Mouse (Mus musculus): Measurements from ENCODE around the gene Pkig.
"Not testable (repeated sequence)": the region's sequence is repeated elsewhere in the genome, so short reads cannot be mapped to it uniquely, and the experiment has no call there.

Gene Pkig

DNA sequence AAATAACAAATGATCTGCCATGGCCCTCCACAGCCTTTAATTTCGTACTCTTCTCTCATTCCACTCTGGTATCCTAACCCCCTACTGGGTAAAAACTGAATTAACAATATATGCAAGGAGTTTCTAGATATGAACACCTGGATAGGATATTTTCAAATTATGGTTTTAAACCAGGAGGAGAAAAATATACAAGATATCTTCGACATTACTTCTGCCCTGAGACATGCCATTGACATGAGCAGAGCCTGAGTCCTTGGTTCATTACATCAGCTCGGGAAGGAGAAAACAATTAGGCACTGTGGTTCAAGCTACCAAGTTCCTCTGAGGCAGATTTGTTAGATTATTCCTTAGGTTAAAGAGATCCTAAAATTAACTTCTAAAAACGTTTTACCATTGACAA lies 14.1 kb upstream of the Pkig start:
- DNase-seq = no peak

DNA sequence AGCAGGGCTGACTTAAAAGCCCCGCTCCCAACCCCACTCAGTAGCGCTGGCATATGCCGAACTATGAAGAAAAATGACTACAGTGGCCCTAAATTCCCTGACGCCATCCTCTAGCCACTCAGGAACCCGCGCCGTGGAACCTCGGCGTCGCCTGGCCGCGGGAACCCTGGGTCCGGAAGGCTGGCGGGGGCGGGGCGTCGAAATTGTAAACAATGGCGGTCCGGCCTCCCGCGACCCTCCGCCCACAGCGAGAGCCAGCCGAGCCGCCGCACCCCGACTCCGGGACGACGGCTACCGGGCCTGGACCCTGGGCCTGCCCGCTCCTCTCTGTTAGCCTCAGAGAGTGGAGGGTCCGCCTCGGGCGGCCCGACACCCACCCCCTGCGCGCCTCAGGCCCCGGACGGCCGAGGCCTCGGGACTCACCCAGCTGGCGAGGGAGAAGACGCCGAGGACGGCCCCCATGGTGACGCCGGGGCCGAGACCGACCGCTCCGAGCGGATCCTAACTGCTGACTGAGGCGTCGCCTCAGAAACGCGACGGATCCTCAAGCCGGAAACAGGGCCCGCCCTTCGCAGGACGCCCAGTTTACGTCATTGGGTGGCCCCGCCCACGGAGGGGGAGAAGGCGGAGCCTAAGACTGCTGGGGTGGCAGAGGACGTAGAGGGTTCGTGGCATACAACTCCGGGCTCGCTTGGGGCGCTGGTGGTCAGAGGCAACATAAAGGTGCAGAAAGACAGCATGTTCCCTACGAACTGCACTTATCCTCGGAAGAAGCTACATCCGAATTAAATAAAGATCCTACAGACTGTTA lies 13.4 kb upstream of the Pkig start, which contains the start of gene Serinc3:
Serinc3 (minus strand) TSS at position 557 of the 811 bp plus-strand sequence.
- peak; percentile 100 for DNase-seq

DNA sequence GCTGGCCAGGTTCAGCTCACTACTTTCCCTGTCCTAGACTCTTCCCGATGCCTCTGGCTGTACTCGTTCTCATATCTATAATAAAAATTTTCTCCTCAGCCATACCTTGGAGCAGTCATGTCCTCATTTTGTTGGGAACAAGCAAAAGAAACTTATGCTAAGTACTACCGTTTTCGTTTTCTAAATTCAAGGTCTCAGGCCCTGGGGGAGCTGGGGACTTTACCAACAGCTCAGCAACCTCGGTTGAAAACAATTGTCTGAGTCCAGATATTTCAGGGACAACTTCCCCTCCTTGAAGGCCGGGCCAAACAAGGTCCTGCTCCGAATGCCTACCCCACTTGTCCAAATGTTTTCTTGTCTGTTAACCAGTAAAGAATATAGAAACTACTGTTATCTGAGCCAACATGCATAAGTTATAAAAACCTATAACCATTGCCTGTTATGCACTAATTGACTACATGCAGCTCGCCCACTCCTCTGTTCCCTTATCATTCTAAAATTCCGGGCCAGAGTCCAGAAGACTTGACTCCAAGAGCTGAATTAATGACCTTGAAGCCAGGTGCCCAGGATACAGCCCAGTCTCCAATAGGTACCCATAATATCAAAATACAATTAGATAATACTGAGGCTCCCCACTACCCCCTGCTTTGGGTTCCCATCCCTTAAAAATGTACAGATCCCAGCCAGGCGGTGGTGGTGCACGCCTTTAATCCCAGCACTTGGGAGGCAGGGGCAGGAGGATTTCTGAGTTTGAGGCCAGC lies 12.3 kb upstream of the Pkig start:
- DNase-seq = no peak

DNA sequence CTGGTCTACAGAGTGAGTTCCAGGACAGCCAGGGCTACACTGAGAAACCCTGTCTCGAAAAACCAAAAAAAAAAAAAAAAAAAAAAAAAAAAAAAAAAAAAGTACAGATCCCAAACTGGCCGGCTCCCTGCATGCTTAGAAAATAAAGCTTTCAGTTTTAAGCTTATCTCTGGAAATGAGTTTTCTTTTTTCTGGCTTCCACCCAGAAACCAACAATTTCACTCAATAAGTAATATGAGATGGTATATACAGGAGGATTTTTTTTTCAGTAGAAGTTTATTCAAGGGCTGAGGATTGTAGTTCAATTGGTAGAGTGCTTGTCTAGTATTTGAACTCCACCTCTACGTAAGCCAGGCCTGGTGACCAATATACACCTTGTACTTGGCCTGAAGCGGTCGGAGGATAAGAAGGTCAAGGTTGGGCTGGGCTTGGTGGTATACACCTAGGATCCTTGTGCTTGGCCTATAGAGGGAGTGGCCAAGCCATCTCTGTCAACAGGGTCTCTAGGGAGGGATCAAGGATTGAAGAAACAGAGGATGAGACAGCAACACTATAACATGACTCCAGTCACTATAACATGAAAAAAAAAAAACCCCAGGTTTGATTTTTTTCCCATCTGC lies 11.6 kb upstream of the Pkig start:
- no peak for DNase-seq

DNA sequence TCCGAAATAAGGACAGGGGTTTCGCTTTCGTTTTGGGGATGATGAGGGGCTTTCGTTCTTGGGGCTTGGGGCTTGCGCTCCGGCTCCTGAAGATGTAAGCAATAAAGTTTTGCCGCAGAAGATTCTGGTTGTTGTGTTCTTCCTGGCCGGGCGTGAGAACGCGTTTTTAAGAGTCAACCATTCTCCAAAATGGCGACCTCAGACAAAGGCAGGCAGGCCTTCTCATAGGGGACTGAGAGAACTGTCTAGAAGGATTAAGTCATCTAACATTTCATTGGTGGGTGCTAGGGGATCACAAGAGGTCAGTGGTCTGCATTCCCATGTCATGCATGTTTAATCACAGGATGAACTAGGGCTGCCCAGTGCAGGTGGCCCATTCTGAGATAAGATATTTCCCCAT lies 2.5 kb upstream of the Pkig start:
- not testable (repeated sequence) for DNase-seq

DNA sequence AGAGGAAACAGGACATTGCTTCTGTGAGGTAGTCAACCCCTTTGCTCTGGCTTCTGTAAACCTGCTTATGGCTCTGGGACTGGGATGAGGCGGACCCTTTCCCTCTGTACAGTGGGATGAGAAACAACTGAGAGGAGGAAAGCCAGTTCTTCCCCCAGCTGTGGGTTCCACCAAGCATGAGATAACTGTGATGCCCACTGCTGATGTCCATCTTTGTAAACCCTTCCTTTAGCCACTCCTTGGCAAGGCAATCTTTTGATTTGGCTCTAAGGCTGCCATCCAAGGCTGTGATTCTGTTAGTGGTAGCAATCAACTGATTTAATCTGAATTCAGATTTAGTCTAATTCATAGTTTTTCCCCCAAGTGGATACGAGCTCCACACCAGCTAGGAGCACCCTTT lies 700 bp upstream of the Pkig start:
- DNase-seq = no peak

DNA sequence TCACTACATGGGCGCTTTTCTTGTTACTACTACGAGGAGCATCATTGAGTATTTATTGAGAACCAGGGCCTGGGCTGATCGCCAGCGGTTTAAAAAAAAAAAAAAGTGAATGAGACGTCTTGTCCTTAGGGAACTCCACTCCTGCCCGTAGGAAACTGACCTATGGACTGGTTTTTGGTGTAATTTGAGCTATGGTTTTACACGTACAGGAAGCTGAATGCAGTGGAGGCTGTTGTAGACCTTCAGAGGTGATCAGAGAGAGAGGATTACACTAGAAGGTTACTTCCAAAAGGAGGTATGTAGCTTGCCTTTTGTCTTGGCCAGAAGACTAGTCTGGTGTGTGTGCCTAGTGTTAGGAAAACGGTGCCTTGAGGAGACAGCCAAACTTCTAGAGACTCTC lies 755 bp downstream of the Pkig start:
- DNase-seq = no peak

DNA sequence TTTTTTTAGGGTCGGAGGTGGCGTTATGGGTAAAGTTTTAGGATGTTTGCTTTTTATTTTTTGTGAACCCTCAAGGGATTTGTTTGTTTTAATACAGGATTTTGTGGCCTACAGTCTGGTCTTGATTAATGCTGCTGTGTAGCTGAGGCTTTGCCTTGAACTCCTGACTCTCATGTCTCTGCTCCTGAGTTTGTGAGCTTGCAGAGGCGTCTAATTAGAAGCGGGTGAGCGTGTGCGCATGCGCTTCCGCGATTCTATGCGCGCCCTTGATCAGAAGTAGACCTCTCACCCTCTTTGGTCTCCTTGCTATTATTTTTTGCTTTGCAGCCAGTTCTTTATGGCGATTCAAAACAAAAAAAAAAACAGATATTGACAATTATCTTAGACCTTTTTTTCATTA lies 1.2 kb downstream of the Pkig start:
- peak; percentile 47 for DNase-seq

DNA sequence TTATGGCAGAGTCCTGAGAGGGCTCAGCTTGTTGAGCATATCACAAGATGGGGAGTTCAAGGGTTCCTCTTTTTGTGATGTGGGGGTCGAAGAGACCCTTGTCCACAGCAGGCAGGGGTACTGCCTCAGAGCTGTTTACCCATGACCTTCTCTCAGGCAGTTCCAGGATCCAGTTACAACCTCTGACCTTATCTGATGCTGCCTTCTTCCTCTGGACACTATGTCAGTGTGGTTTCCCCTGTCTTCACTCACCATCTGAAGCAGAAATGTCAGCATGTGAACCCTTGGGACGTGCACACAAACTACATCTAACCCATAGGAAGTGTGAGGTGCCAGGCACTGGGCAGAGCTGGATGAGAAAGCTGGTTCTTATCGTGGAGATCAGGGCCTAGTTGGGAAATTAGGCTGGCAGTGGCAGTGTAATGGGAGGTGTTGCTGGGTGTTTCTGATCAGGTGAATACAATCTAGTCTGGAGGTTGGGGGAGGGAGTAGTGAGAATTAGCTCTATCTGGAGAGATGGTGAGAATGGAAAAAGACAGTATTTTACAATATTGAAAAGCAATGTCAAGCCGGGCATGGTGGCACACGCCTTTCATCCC lies 2.0 kb downstream of the Pkig start:
- DNase-seq = no peak

DNA sequence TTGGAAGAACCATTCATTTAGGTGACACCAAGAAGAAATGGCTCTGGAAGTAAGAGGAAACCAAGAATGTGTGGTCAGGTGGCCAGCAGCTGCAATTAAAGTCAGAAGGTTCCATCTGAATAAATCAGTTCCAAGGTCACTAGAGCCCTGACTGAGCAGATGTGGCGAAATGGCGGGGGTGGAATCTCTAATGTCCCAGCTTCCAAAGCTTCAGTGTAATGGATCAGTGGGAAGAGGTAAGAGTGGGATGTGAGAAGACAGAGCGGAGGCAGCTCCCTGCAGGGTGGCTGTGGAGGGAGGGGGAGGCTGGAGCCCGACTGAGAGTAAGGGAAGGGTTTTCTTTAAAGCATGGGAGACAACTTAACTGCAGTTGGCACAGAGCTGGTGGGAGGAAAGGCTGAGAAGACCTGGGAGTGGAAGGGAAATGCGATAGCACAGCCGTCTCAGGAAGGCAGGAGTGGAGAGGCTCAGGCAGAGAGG lies 3.2 kb downstream of the Pkig start:
- no peak for DNase-seq

DNA sequence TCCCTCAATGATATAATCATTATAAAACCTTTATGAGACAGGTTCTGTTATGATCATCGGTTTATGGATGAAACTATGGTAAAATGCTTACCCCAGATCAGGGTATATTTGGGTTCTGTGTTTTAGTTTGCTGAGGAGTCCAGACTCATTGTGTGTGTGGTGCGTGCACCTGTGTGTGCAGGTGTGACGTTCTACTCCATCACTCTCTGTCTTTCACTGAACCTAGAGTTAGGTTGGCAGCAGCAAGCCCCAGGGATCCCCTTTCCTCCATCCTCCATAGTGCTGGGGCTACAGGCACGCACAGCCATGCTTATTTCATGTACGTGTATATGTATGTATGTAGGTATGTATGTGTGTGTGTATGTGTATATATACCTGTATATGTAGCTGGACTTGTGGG lies 3.9 kb downstream of the Pkig start:
- DNase-seq = no peak

DNA sequence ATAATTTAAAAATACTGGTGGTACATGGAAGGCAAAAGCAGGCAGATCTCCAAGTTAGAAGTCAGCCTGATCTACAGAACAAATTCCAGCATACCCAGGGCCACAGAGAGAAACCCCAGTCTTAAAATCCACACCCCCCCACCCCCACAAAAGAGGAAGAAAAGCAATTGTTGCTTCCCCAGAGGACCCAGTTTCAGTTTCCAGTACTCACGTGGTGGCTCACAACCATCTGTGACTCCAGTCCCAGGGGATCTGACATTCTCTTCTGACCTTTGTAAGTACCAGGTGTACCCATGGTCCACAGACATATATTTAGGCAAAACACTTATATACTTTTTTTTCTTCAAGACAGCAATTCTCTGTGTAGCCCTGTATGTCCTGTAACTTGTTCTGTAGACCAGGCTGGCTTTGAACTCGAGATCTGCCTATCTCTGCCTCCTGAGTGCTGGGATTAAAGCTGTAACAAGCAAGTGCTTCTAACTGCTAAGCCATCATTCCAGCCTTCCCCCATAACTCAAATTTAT lies 4.6 kb downstream of the Pkig start:
- no peak for DNase-seq

DNA sequence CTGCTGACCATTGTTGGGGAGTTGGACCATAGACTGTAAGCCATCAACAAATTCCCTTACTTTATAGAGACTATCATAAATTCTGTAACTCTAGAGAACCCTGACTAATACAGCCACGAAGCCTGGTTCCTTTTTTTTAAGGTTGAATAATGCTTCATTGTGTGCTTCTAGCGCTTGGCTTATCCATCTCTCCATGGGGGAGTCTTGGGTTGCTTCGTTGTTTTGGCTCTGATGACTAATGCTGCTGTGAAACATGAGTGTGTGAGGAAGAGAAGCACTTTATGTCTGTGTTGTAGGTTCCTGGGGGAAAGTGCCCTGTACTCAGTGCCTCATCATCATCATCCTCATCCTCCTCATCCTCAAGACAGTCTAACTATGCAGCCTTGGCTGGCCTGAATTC lies 5.7 kb downstream of the Pkig start:
- DNase-seq = no peak

DNA sequence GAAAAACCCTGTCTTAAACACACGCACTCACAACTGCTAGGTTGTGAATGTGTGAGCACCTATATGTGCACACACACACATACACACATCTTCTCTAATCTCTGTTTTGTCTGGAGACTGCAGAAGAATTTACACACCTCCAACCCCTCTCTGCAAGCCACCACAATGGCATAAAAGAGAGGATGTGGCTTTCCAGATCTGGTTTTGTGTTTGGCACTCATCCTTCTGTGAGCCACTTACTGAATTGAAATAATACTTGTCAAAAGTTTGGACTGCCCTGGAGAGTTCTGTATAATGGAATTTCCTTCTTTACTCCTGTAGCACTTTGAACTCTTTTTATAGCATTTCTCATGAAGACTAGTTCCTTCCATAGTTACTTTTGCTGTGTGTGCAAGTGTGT lies 8.9 kb downstream of the Pkig start:
- DNase-seq = no peak

DNA sequence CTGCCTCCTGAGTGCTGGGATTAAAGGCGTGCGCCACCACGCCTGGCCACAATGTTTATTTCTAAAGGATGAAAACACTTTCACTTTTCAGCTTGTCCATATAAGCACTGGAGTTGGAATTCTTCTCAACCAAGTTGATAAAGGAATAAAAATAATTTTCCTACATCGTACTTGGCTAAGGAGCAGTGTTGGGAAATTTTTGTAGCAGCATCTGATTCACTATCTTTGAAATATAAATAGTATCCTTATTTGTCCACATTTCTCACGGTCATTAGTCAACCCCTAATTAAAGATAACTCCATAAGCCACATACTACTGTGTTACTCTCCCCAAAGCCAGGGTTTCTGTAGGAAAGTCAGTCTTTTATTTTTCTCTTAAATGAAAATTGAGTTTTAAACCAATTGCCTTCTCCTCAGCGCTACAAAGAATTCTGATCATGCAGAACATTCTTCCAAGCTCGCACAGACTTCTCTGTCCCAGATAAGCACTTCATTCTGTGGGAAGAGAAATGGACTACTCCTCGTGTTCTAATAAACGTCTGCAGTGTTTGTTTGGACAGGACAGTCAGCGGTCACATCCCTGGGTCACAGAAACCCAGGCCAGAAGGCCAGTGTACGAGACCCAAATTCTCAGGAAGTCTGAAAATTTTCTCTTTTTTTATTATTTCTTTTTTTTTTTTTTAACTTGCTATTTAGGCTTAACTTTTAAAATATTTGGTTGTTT lies 12.8 kb downstream of the Pkig start:
- no peak for DNase-seq

DNA sequence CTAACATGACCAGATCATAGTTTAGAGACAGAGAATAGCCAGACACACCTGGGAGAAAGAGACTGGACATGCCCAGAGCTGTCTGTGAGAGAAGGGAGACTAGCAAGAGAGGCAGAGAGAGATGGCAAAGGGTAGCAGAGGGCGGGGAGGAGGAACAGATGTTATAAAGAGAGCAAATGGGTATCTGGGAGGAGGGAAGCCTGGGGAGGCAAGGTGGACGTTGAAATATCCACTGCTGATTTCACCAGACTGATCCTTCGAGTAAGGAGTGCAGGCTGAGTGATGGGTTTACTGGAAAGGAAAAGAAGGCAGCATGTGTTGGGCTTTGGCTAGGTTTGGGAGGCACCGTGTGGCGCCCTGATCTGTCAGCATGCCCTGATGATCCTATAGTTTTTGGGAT lies 16.2 kb downstream of the Pkig start:
- DNase-seq = no peak

DNA sequence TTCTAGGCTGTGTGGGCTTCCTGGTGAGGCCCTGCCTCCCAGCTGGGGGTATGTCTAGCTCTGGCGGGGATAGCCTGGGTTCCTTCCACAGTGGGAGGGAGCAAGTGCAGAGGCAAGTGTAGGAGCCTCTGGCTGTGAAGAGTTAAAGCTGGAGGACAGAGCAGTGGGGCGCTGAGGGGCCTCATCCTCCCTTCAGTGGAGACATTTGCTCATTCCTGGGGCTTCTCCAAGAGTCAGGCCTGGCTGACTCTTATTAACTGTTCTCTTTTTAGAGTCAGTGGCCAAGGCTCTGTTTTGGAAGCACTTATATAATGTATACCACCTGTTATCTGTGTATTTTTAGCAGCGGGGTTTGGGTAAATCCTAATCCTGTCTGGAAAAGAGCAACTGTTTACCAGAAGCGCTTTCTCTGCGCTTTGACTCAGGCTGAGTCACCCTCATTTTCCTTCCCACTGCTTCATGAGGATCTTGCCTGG lies 17.0 kb downstream of the Pkig start:
- no peak for DNase-seq

DNA sequence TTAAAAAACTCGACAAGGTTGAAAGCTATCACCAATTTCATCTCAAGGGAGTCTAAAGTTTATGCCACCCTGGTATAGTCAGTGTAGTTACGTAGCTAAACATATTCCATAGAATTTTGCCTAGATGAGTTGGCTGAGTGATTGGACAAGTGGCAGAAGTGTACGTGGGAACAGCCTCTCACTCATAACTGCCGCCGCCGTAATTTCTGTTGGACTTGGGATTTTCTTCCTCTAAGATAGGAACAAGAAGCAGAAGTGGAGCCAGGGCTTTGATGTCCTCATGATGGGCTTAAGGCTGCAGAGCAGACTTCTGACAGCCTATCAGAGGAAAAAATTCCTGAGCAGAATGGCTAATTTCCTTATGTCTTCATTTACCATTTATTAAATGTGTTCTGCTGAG lies 17.5 kb downstream of the Pkig start:
- no peak for DNase-seq

DNA sequence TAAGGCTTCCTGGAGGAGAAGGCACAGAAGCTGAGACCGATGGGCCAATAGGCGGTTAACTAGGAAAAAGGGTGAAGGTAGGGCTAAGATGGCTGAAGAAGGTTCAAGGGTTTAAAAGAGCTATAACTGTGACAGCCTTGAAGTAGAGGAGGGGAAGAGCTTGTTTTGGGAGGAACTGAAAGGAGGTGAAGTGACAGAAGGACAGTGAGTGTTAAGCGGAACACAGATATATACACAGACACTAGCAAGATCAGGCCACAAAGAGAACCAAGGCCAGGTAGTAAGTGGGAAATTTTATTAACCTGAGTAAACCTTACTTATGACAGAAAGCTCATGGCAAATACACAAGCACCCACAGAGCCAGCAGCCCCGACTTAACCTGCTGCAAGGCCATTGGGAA lies 18.1 kb downstream of the Pkig start:
- no peak for DNase-seq

DNA sequence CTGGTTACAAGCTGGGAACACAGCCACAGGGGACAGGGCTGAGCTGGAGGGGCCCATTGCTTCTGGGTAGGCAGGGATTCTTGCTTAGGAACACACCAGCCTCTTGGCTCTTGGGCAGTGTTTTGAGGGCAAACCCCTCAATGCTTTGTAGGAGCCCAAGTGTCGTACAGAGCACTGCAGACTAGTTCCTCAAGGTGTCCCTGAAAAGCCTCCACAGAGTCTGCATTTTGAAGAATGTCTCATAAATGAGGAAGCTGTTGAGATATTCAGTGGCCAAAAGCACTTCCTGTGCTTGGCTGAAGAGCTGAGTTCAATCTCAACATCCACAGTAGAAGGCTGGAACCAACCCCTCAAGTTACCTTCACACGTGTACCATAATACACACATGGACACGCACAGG lies 18.6 kb downstream of the Pkig start:
- no peak for DNase-seq

DNA sequence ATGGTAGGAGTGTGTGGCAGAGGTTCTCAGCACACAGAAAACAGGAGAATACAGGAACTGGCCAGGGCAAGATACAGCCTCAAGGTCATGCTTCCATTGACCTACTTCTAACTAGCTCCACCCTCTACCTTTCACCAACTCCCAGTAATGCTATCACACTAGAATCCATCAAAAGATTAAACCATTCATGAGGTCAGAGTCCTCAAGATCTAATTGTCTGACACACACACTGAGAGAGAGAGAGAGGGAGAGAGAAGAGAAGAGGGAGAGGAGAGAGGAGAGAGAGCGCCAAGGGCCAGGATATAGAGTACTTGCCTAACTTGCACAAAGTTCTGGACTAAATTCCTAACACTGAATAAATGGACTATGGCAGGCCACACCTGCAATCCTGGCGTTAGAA lies 24.2 kb downstream of the Pkig start:
- DNase-seq = no peak

DNA sequence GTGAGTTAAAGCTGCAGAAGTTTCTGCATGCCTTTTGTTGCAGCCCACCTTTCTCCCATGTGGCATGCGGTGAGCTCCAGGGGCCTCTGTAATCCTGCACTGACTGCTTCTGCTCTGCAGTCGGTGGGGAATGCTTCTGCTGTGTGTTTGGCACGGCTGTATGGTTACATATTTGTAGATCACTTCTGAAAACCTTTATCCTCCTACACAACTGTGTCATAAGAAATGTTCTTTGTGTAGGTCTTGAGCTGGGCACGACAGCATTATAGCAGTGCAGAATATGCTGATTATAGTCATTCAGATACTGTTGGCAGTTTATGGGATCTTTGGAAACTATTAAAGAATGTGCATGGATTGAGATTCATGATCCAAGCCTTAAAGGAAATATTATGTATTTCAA lies 27.1 kb downstream of the Pkig start:
- no peak for DNase-seq
